Mouse (Mus musculus) G1E (cell line): ENCODE measurements at regions not wholly inside any gene's neighbourhood (a gene's known extent, or its start where the extent isn't known, plus 50 kb on each side); places are given as distances from the start of the nearest gene placed in this dataset.

Experiments
- ATAC-seq: 2 replicates; pipeline ENCODE4 v1.8.0; 2016; ENCODE audit warnings: mild to moderate bottlenecking; ENCODE audit not compliant: insufficient number of reproducible peaks, poor library complexity, low FRiP score, severe bottlenecking; ENCODE audit errors: extremely low read depth
- DNase-seq: peaks from one replicate; pipeline ENCODE4 v3.0.0; 2012; ENCODE audit warnings: low spot score
- H3K27me3 ChIP-seq: 2 replicates; pipeline ENCODE4 v1.6.1; 2012; ENCODE audit warnings: mild to moderate bottlenecking, low read length, inconsistent platforms; ENCODE audit not compliant: insufficient read depth
- H3K36me3 ChIP-seq: replicated peaks from 2 replicates; pipeline ENCODE3; 2012; ENCODE audit warnings: mild to moderate bottlenecking, inconsistent platforms
- H3K4me1 ChIP-seq: 2 replicates; pipeline ENCODE4 v1.6.1; 2012; ENCODE audit warnings: low read depth, low read length, inconsistent platforms, mixed read lengths; ENCODE audit not compliant: insufficient read depth
- H3K4me3 ChIP-seq: 2 replicates; pipeline ENCODE4 v1.5.1; 2012; ENCODE audit warnings: low read depth, mild to moderate bottlenecking, inconsistent platforms, low read length, moderate library complexity, mixed read lengths
- H3K9me3 ChIP-seq: replicated peaks from 2 replicates; pipeline ENCODE4 v1.6.1; 2012; ENCODE audit warnings: inconsistent platforms
- CTCF ChIP-seq: IDR thresholded peaks from 2 replicates; pipeline ENCODE4 v1.5.1; 2012; ENCODE audit warnings: low read depth, low read length, inconsistent platforms, mixed read lengths
- GATA1 ChIP-seq: IDR thresholded peaks from 2 replicates; pipeline ENCODE4 v1.6.1; 2012; ENCODE audit warnings: borderline replicate concordance, low read length, inconsistent platforms, mixed read lengths
- GATA2 ChIP-seq: IDR thresholded peaks from 2 replicates; pipeline ENCODE4 v1.6.1; 2012; ENCODE audit warnings: low read depth, low read length, inconsistent platforms, borderline replicate concordance
- POLR2AphosphoS5 ChIP-seq: IDR thresholded peaks from 2 replicates; pipeline ENCODE4 v1.6.1; 2012; ENCODE audit warnings: low read depth, low read length, inconsistent platforms; ENCODE audit not compliant: insufficient replicate concordance
- TAL1 ChIP-seq: conservative IDR thresholded peaks from 2 replicates; pipeline ENCODE4 v1.6.1; 2012; ENCODE audit warnings: low read depth, low read length, inconsistent platforms, mixed read lengths

GRCm38 (mm10) chr2:94248948-94249347 is 91.2 kb upstream of the Hsd17b12 start:
- TF ChIP-seq CTCF (no peak), POLR2AphosphoS5 (no peak), GATA1 (no peak), GATA2 (no peak), TAL1 (no peak)
- Histone ChIP-seq H3K36me3 (no peaks in the 10 kb centered on the region), H3K4me3 (no peak overlapping the region), H3K4me1 (peaks cover 3% of the 10 kb centered on the region), H3K9me3 (no peaks in the 10 kb centered on the region), H3K27me3 (peaks cover 7% of the 10 kb centered on the region; the same call in 1 of the 2 replicates)
- DNase-seq (no peak), ATAC-seq (no peak; the same call in 1 of the 2 replicates)

GRCm38 (mm10) chr2:94246851-94247471 is 89.2 kb upstream of the Hsd17b12 start:
- no peaks in the 10 kb centered on the region for H3K9me3 ChIP-seq
- H3K36me3 ChIP-seq, result no peaks in the 10 kb centered on the region
- no peaks in the 10 kb centered on the region for H3K4me1 ChIP-seq
- no peak overlapping the region for H3K4me3 ChIP-seq
- no peak for DNase-seq
- no peak for ATAC-seq
- H3K27me3 ChIP-seq, result peaks cover 14% of the 10 kb centered on the region; the same call in 1 of the 2 replicates
- no peak for TF ChIP-seq POLR2AphosphoS5
- TF ChIP-seq TAL1, result no peak
- TF ChIP-seq GATA1, result no peak
- no peak for TF ChIP-seq CTCF
- TF ChIP-seq GATA2, result no peak

GRCm38 (mm10) chr2:94246180-94246611 is 88.4 kb upstream of the Hsd17b12 start:
- no peaks in the 10 kb centered on the region for H3K9me3 ChIP-seq
- no peak for ATAC-seq
- H3K4me3 ChIP-seq, result no peak overlapping the region
- peaks cover 19% of the 10 kb centered on the region; the same call in 1 of the 2 replicates for H3K27me3 ChIP-seq
- no peaks in the 10 kb centered on the region for H3K36me3 ChIP-seq
- TF ChIP-seq GATA1 (no peak), GATA2 (no peak), CTCF (no peak), POLR2AphosphoS5 (no peak), TAL1 (no peak)
- no peaks in the 10 kb centered on the region for H3K4me1 ChIP-seq
- no peak for DNase-seq

GRCm38 (mm10) chr2:94245305-94245959 is 87.7 kb upstream of the Hsd17b12 start:
- ATAC-seq, result peak; percentile 57; the same call in 1 of the 2 replicates

GRCm38 (mm10) chr2:94244140-94244539 is 86.4 kb upstream of the Hsd17b12 start:
- ATAC-seq, result no peak
- TF ChIP-seq GATA1, result no peak
- no peak for TF ChIP-seq CTCF
- TF ChIP-seq TAL1, result no peak
- no peak for TF ChIP-seq GATA2
- no peak for TF ChIP-seq POLR2AphosphoS5
- peaks cover 31% of the 10 kb centered on the region; the same call in 1 of the 2 replicates for H3K27me3 ChIP-seq
- no peak for DNase-seq
- H3K4me1 ChIP-seq, result no peaks in the 10 kb centered on the region
- H3K36me3 ChIP-seq, result no peaks in the 10 kb centered on the region
- H3K4me3 ChIP-seq, result no peak overlapping the region
- H3K9me3 ChIP-seq, result no peaks in the 10 kb centered on the region

More at GRCm38 (mm10) chr2:94245305-94245959, 87.7 kb upstream of the Hsd17b12 start:
- TF ChIP-seq POLR2AphosphoS5, result no peak
- TF ChIP-seq CTCF, result peak; percentile 39; the same call in 1 of the 2 replicates
- Histone ChIP-seq H3K27me3 (peaks cover 24% of the 10 kb centered on the region; the same call in 1 of the 2 replicates), H3K36me3 (no peaks in the 10 kb centered on the region), H3K4me3 (no peak overlapping the region), H3K9me3 (no peaks in the 10 kb centered on the region), H3K4me1 (no peaks in the 10 kb centered on the region)
- DNase-seq, result peak; percentile 57
